Mouse (Mus musculus) cerebellum, postnatal 36 days (tissue): ENCODE measurements around the gene Hacd2.

Experiments used
- DNase-seq, 2 experiments: peaks; one replicate each; pipeline ENCODE4 v3.0.0; 2021 to 2022; ENCODE audit warnings: mixed read lengths in 2 of 2

Hacd2 gene

DNA sequence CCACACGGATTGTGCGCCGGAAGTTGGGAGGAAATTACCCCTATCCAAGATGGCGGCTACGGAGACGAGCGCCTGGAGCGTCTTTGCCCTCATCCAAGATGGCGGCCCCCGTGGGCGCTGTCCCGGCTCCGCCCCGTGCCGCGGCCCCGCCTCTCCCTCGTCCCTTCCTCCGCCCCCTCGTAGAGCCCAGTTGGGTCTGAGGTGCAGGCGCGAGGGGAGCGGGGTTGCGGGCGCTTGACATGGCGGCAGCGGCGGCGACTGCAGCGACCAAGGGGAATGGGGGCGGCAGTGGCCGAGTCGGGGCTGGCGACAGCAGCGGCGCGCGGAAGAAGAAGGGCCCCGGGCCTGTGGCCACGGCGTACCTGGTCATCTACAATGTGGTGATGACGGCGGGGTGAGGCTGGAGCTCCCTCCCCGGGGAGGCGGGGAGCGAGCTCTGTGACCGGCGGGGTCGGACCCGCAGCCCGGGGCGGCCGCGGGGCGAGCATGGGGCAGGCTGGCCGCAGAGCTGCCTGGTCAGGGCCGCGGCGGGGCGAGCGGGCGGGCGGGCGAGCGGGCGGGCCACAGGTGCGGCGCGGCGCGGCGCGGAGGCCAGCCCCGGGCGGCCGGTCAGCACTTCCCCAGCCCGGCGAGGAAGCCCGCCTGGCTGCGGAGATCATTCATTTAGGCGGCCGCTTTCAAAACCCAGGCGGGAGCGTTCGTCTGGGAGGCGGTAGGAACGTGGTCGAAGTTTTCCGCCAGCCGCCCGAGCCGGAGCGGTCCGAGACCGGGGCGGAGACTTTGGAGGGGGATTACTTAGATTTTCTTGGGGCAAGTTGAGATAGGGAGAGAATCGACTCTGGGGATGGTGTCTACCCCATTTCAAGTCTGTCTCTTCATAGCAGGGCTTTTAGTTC lies at the start of gene Hacd2:
Gene Hacd2, plus strand, starts transcription at position 187 of the 896 bp plus-strand sequence.
- DNase-seq, result peak; percentile 92 to 95

DNA sequence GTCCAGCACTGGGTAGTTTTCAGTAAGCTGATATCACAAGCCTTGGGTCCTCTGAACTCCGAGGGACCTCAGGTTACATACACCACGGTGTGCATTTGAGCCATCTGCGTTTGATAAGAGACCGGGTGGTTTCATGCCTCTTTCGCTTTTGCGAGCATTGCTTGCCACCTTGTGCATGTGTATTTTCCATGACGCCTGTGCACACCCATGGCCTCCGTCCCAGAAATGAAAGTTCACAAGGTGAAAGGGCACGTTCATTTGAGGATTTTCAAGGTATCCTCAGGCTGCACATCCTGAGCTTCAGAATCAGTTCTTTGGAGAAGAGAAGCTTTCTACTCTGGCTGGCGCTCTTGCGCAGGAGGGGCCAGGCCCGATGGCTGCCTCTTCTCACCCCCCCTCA lies 49.8 kb upstream of the Hacd2 start:
- no peak for DNase-seq

DNA sequence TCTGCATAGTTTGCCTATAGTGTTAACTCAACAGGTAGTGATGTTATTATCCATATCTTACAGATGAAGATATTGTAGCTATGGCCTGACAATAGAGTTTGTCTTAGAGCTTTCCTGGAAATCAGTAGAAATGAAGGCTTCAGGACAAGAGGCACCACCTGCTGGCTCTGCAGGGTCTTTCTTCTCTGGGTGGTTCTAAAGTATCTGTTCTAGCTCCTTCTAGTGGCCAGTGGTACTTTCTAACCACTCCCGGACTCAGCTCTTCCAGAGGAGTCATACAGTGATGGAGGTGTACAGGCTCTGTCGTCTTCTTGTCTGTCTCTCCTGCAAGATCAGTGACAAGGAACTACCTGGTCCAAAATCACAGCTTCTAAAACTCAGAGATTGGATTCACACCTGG lies 46.7 kb upstream of the Hacd2 start:
- DNase-seq, result no peak

DNA sequence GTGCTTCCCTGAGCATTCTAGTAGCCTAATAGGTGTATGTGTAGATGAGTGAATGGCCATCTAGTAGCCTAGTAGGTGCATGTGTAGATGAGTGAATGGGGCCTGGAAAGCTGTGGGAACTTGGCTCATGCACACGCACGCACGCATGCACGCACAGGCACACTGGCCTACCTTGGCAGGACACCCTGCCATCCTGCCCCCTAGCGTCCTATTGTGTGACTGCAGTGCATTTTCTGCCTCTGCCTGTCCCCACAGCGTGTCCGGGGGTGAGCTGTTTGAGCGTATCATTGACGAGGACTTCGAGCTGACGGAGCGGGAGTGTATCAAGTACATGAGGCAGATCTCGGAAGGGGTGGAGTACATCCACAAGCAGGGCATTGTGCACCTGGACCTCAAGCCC lies 45.6 kb upstream of the Hacd2 start:
- no peak for DNase-seq

DNA sequence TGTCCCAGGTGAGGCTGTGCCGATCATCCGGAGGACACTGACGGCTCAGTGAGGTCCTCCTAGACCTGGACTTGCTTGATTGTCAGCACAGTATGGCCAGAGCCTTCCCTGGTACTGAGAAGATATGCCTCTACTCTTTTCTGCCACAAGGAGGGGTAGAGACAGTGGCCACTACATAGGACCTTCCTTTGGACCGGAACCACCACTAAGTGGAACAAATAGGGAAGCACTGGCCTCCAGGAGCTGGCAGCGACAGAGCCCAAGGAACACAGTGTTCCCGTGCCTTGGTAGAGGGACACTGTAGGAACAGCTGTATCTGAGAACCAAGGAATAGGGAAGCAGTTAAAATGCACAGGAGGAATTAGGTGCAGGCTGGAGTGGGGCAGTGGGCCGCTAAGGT lies 44.2 kb upstream of the Hacd2 start:
- DNase-seq, result no peak

DNA sequence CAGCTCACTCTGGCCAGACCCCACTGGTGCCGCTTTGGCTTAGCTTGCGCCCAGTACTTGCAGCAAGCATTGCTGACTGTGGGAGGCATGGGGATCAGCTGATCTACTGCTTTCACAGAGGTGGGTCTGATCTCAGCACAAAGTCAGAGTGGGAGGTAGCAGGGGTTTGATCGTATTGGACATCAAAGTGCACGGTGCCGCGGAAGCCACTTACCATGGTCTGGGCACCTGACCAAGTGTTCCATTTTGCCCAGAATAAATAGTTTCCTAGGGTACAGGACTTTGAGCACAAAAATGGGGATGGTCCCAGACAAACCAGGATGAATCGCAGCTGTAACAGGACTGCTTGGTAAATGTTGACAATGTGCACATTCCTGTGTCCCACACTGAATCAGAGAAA lies 41.2 kb upstream of the Hacd2 start:
- no peak for DNase-seq

DNA sequence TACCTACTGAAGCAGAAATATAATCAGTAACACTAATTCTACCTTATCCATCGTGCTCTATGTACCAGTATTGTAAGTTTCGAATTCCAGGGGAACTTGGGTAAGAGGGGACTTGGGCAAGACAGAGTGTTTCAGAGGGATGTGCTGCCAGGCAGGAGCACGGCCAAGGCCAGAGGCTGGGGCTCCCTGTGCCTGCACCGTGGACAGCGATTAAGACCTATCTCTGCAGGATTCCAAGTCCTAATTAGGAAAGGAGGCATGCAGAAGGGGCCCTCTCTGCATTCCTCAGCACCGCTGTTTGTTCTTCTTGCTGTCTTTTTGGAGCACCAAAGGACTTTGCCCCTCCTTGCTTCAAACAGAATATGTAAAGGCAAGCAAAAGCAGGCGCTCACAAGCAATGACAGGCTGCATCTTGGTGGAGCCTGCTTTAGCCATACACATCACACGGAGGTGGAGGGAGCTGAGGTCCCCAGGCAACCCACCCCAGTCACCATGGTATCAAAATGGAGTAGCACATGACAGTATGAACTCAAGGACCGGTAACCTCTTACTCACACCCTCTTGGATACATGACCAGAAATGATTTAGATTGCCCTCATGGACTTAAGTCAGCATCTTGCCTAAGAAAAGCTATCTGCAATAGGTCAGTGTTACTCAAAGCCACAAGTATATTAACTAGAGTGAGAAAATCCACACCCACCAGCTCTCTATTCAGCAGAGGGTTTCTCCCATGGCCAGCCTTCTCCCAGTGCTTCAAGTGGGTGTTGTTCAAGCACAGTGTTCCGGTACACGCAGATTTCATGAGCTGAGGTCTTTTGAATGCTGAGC lies 37.8 kb upstream of the Hacd2 start:
- DNase-seq, result no peak

DNA sequence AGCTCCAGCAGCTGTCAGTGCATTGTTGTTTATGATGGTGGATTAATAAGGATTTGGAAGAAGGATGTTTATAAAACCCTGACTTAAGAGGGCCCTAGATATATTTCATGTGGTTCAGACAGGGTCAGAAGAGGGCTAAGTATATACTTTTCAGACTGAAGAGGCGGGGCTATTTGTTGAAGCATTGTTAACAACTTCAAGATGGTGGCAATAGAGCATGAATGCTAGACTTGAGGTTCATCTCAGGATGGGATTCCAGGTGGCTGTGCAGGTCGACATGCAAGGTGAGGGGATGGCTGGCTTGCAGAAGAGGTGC lies 37.2 kb upstream of the Hacd2 start:
- DNase-seq, result no peak

DNA sequence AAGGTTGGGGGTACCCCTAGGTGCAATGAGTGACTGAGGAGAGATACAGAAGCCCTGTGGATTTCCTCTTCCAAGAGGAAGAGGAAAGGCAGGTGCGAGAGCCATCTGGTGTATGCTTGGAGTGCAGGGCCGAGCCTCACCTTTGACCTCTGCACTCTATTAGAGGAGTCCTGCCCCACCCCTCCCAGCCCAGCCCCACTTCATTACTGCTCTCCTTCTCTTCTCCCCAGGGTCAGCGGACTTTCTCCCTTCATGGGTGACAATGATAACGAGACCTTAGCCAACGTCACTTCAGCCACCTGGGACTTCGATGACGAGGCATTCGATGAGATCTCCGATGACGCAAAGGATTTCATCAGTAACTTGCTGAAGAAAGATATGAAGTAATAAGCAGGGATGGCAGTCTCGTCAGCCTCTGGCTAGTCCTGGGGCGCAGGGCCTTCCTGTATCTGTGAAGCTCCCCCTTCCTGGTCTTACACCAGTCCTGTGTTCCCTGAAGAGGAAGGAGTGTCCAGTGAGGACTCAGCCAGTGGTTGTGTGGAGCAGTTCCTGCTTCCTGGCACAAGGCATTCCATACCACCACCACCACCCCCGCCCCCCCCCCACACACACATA lies 35.9 kb upstream of the Hacd2 start:
- no peak for DNase-seq

DNA sequence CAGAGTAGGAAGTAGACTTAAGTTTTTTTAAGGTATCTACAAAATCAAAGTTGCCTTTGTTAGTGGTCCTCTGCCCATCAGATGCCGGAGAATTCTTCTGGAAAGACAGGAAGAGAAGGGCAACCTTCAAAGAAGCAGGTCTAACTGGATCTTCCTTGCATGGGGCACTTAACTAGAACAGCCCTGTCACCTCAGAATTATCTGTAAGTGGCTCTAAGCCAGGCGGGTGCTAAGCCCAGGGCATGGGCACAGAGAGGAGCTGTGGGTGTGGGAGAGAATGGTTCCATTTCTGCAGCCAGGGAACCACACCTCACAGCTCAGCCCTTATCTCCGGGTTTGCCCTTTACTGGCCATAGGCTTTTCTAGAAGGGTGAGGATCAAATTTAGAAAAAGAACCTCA lies 30.9 kb upstream of the Hacd2 start:
- DNase-seq, result no peak

DNA sequence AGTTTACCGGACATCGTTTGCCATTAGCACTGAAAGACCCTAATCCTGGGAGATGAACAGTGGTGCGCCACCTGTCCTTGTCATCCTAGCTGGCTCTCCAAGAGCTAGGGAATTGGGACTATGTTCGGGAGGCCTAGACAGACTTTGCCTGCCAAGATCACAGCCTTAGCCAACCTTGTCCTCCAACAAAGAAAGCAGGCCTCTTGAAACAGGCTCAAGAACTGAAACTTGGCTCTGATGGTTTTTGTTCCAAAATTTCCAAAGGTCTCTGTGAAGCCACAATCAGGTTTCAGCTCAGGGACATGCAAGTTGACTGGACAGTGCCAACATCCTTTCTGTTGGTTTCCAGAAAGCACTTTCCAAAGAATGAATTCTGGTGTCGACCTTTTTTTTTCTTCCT lies 29.4 kb upstream of the Hacd2 start:
- DNase-seq, result no peak

DNA sequence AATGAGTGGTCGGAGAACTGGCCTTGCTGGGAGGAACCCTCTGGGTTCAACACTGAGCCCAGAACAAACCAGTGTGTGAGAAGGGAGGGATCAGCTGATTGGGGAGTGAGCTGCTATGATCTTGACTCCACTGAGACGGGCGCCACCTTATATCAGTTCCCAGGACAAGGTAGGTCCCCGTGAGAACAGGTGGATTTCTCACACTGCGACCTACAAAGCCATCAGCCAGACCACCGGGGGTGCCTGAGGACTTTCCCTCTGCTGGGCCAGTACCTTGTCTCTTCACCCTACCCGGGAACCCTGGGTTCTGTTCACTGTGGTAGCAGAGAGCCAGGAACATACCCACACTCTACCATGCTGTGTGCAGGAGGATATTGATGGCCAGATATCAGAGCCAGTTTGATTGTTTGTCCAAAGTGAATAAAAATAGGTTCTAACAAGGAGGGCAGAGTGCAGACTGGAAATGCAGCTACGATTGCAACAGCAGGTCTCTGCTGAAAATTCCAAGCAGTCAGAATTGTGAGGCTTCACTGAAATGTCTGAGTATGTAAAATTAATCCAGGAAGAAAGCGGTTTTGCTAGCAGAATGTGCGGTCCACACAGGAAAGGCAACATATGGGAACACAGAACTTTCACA lies 28.4 kb upstream of the Hacd2 start:
- no peak for DNase-seq

DNA sequence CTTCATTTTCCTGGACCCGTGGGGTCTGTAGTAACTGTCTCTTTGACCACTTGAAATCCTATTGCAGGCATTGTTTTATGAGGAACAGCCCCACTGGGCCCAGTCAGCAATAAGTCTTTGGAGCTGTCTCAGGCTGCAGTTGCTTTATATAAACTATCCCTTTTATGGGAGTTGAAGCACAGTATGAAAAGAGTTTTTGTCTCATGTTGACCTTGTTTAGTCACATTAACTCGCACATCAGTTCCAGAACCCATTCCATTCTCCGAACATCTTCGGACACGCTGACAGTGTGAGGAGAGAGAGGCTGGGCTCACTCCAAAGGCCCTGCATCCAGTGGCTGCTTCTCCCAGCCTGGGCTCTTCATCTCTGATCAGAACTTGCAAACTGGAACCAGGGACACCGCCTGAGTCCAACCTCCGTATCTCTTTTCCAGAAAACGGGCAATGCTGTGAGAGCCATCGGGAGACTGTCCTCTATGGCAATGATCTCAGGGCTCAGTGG lies 27.5 kb upstream of the Hacd2 start:
- DNase-seq, result no peak

DNA sequence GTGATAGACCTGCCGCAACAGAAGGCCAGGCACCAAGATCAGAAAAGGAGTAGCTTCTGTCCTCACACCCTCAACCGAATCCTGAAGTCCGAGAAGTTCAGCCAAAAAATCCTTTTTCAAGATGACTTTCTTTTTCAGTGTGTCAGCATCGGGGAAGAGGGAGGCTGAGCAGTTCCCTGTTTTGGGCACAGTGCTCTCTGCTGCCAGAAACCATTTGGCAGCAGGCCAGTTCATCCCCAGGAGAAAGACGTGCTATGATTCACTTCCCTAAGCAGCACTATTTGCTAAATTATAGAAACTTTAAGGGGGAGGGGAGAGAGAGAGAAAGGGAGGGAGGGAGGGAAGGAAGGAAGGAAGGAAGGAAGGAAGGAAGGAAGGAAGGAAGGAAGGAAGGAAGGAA lies 26.1 kb upstream of the Hacd2 start:
- DNase-seq, result peak; percentile 50

DNA sequence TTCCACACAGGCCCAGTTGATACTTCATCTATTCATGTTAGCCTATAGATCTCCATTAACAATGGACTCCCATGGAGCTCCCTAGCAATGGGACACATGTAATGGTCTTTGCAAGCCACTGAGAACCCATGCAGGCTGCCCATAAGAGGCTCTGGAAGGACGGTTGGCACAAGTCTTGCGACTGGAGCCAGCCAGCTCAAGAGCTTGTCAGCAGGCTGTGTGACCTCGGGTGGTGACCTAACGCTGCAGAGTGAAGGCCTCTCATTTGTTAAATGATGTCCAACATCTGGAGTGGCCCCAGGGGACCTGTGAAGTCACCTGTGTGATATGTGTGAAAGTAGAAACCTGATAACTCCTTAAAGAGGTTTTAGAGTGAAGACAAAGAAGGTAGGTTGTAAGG lies 25.2 kb upstream of the Hacd2 start:
- no peak for DNase-seq

DNA sequence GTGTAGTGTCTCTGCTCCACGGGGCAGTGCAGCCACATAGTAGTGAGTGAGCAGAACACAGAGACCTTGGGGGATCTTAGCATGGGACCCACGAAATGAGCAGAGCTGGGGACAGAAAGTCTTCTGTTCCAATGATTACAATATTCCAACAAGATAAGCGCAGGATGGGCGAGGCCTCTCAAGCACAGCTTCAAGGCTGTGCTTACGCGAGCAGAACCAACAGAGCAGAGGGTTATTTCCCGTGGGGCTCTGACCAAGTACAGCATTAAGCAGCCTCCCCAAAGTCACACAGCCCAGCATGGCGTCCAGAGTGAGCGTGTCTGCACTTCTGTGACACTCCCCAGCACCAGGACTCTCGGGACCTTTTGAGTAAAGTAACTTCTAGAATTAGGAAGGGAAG lies 24.7 kb upstream of the Hacd2 start:
- DNase-seq, result no peak

DNA sequence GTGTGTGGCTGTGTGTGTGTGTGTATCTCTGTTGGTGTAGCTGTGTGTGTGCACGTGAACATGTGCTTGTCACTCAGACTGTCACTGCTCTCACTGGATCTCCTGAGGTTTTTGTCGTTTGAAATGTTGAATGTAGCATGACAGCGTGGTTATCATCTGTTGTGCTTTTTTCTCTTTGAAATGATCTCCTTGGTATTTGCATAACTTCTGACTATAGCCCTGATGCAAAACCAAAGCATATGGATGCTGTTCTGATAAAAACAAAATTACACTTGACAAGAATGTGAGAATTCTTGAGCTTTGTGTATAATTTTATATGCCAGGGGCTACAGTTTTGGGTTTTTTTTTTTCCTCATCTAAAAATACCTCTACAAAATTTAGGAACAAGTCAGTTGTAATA lies 23.2 kb upstream of the Hacd2 start:
- no peak for DNase-seq

DNA sequence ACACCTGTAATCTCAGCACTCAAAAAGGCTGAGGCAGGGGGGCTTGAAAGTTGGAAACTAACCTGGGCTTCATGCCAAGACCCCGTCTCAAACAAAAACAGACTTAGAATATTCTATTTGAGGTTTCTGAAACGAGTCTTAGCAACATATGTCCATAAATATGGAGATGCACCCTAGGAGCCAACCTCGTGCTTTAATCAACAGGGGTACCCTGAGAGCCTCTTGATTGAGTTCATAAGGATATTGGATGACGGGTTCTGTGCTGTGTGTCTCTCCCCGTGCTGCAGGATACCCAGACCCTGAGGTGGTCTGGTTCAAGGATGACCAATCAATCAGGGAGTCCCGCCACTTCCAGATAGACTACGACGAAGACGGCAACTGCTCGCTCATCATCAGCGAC lies 22.2 kb upstream of the Hacd2 start:
- DNase-seq, result no peak

DNA sequence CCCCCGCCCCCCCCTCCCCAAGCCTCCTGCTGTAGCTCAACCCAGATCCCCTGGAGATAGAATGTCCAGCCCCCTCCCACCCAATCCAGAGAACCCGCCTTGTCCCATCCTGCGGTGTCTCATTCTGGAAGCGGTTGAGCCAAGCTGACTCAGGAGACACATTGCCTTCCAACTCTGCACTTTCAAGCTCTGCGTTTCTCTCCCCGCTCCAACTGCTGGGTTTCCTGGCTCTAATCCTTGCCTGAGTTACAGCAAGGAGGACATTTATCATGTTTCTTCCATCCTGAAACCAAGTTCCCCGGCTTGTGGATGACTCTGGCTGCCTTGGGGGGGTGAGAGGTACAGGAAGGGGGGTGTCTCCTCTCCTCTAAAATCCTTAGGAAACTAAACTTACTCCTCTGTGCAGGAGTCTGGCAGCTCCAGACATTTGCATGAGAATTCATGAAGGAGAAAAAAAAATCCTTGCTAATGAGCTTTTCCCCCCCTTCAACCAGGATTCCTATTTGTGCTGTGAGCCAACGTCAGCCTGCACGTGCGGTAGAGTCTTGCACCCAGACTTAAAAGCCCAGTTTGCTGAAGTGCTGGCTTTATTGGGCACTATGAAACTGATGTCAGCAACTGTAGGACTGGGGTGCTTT lies 21.2 kb upstream of the Hacd2 start:
- DNase-seq, result no peak

DNA sequence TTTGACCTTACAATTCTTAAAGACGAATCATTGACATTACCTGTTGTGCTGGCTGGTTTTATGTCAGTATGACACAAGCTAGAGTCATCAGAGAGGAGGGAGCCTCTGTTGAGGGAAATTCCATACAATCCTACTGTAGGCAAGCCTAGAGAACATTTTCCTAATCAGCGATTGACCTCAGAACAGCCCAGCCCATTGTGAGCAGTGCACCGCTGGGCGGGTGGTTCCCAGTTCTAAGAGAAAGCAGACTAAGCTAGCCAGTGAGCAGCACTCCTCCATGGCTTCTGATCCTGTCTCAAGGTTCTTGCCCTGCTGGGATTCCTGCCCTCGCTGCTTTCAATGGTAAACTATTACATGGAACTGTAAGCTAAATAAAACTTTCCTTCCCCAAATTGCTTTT lies 17.9 kb upstream of the Hacd2 start:
- no peak for DNase-seq

DNA sequence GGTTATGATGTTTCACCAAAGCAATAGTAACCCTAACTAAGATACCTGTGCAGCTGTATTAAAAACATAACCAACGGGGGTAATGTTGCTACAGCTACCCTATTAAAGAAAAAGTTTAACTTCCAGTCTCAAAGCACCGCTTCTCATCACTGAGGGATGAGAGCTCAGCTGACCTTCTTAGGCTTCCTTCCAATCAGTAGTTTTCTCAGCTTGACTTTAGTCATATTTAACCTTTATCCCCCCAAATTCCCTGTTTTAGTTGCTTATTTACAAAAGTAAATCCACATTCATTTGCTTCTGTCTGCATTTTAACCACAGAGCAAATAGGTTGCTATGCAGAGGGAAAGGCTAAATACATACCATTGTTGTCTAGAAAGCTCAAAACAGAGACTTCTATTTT lies 17.5 kb upstream of the Hacd2 start:
- DNase-seq, result no peak

DNA sequence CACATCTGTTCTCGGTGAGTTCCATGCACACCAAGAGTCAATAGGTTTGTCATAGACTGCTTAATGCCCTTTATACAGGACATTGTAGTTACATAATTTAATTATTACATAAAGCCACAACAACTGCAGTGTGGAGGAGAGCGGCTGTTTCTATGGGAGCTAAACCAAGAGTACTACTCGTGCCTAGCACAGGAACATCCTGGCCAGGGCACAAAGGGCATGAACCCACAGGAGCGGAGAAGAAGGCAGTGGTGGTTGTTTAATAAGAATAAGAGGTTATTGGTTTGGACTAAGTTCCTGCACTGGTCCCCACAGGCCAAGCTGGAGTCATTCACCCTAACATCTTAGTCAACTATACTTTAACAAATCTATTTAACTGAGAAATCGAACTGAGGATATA lies 16.0 kb upstream of the Hacd2 start:
- no peak for DNase-seq

DNA sequence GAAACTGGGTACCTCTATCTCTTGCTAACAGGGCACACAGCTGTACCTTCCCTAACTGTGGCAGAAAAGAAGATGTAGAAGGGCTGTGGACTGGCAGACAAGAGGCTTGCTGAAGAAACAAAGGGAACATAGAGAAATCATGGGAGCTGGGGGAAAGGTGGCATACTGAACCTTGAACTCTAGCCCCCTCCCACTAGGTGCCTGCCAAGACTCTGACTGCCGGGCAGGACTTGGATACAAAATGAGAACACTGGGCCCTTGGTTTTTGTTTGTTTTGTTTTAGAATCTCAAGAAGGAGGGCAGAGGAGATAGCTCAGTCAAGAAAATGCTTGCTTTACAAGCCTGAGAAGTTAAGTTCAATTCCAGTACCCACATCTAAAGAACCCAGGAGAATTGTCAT lies 14.9 kb upstream of the Hacd2 start:
- no peak for DNase-seq
